Mouse (Mus musculus): ENCODE measurements around the gene Prc1.

Gene Prc1

GRCm38 (mm10) chr7:80336932-80337331, 42.7 kb downstream of the Prc1 start:
- no peak for DNase-seq

GRCm38 (mm10) chr7:80339371-80339770, 45.1 kb downstream of the Prc1 start:
- peak; percentile 63 for DNase-seq

GRCm38 (mm10) chr7:80339793-80340628, 45.8 kb downstream of the Prc1 start:
- peak; percentile 99 for DNase-seq

- peak; percentile 69 to 74 for DNase-seq
Observed at GRCm38 (mm10) chr7:80340793-80341192, 46.5 kb downstream of the Prc1 start, which contains the start of gene Unc45a. Gene Unc45a, minus strand, starts transcription at chr7:80341005.

GRCm38 (mm10) chr7:80341793-80342192, 47.5 kb downstream of the Prc1 start:
- DNase-seq, result no peak

GRCm38 (mm10) chr7:80342858-80343257, 48.6 kb downstream of the Prc1 start, which contains the start of gene Hddc3:
Gene Hddc3, plus strand, starts transcription at chr7:80343104.
- peak; percentile 98 to 99 for DNase-seq

GRCm38 (mm10) chr7:80343270-80344018, 49.2 kb downstream of the Prc1 start:
- no peak for DNase-seq

- no peak for DNase-seq
Observed at GRCm38 (mm10) chr7:80346173-80346572, 51.9 kb downstream of the Prc1 start.

- no peak for DNase-seq
Observed at GRCm38 (mm10) chr7:80346830-80347229, 52.6 kb downstream of the Prc1 start.

GRCm38 (mm10) chr7:80347670-80348586, 53.7 kb downstream of the Prc1 start:
- no peak for DNase-seq

GRCm38 (mm10) chr7:80350808-80351207, 56.6 kb downstream of the Prc1 start:
- DNase-seq, result no peak

GRCm38 (mm10) chr7:80352920-80353319, 58.7 kb downstream of the Prc1 start:
- DNase-seq, result no peak

- DNase-seq, result peak in 1 of 2 experiments; percentile 47
Observed at GRCm38 (mm10) chr7:80356351-80356750, 62.1 kb downstream of the Prc1 start.

- DNase-seq, result no peak
Observed at GRCm38 (mm10) chr7:80357156-80357555, 62.9 kb downstream of the Prc1 start.

GRCm38 (mm10) chr7:80358039-80358438, 63.8 kb downstream of the Prc1 start:
- no peak for DNase-seq

- no peak for DNase-seq
Observed at GRCm38 (mm10) chr7:80360435-80360834, 66.2 kb downstream of the Prc1 start.

- DNase-seq, result no peak
Observed at GRCm38 (mm10) chr7:80365759-80366158, 71.5 kb downstream of the Prc1 start.
